Mouse (Mus musculus) testis, adult 2 months (tissue): ENCODE data around the gene Tmem51.

Experiments used
- CTCF ChIP-seq: fragments of 200-500 bp; IDR thresholded peaks from 2 replicates; pipeline ENCODE4 v1.5.1; 2012; ENCODE audit warnings: low read depth, mild to moderate bottlenecking, inconsistent platforms, low read length, moderate library complexity; ENCODE audit not compliant: control insufficient read depth, insufficient read depth, insufficient replicate concordance
- POLR2A ChIP-seq: fragments of 200-500 bp; IDR thresholded peaks from 2 replicates; pipeline ENCODE4 v1.6.1; 2012; ENCODE audit warnings: low read depth, mild to moderate bottlenecking, inconsistent platforms, low read length, moderate library complexity; ENCODE audit not compliant: control insufficient read depth

DNA sequence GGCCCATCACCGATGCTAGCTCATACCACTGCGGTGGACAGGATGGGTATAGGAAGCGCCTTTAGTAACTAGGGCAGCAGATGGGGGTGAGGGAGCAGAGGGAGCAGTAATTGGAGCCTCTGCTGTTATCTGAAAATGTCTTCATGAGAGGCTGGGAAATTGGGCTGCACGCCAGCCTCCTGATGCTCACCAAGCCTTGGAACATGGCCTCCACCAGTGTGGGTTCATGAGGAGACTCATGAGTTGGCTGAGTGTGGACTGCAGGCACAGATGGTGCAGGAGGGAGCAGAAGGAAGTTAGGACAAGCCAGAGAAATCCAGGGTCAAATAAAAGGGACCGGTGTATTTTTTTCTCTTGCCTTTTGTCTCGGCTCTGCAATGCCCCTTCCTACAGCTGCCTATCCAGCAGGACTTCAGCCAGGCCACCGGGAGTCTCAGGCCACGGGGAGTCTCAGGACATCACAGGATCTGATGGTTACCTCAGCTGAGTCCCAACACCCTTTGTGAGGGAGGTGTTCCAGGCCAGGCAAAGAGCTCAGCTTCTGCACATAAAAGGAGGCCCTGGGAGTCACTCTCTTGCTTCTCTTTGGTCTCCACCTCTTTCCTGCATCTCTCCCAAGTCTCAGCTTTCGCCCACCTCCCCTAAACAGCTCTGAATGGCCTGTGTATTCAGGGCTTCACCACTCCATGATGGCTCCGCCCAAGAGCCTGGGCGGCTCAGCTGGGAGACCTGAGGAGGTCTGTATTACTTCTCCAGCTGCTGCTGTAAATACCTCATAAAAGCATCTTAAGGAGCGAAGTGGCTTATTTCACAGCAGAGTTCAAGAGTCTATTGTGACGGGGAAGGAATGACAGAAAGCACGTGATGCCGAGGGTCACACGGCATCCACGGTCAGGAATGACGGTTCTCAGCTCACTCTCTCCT lies 23.4 kb downstream of the Tmem51 start:
- TF ChIP-seq CTCF = no peak
- TF ChIP-seq POLR2A = no peak
